Mouse (Mus musculus) E14TG2a.4 (cell line): ENCODE data around the gene Stat6.
A peak's percentile ranks its signal among the peaks of the same experiment; 100 is the strongest.

Experiments used
- CTCF ChIP-seq: conservative IDR thresholded peaks from 2 replicates; pipeline ENCODE4 v1.5.1; 2014; ENCODE audit warnings: low read length
- NANOG ChIP-seq: IDR thresholded peaks from 2 replicates; pipeline ENCODE4 v1.6.1; 2014; ENCODE audit warnings: borderline replicate concordance, low read length, mixed read lengths
- POU5F1 ChIP-seq: IDR thresholded peaks from 2 replicates; pipeline ENCODE4 v1.6.1; 2014; ENCODE audit warnings: low read length, borderline replicate concordance

- TF ChIP-seq POU5F1: no peak
- peak; percentile 84 for TF ChIP-seq CTCF
- no peak for TF ChIP-seq NANOG
These were observed 28.5 kb downstream of the Stat6 start for GRCm38 (mm10) chr10:127671276-127671675.
